Mouse (Mus musculus) left cerebral cortex, postnatal 4 days (tissue): Measurements from ENCODE around the gene Bricd5. TPM values are rescaled to one million over a fixed set of nuclear protein-coding genes. Genes with fewer than 3 reads are reported as not detected.
A peak's percentile ranks its signal among the peaks of the same experiment; 100 is the strongest.
"Not testable (repeated sequence)": the region's sequence is repeated elsewhere in the genome, so short reads cannot be mapped to it uniquely, and the experiment has no call there.

Experiments
- DNase-seq: peaks from one replicate; pipeline ENCODE4 v3.0.0-alpha.2; 2022
- intact Hi-C: fragments of 180-260 bp; cut with DNase I; formaldehyde crosslinking; loops from one replicate; pipeline ENCODE4 v1.15.1; 2025
- total RNA-seq, 2 experiments: library from RNA; stranded (reverse); gene quantifications; 2 replicates each; pipeline ENCODE4 v1.2.3; 2021

The Bricd5 gene
- under 1 TPM; 0.54 to 0.92 TPM for total RNA-seq

DNA sequence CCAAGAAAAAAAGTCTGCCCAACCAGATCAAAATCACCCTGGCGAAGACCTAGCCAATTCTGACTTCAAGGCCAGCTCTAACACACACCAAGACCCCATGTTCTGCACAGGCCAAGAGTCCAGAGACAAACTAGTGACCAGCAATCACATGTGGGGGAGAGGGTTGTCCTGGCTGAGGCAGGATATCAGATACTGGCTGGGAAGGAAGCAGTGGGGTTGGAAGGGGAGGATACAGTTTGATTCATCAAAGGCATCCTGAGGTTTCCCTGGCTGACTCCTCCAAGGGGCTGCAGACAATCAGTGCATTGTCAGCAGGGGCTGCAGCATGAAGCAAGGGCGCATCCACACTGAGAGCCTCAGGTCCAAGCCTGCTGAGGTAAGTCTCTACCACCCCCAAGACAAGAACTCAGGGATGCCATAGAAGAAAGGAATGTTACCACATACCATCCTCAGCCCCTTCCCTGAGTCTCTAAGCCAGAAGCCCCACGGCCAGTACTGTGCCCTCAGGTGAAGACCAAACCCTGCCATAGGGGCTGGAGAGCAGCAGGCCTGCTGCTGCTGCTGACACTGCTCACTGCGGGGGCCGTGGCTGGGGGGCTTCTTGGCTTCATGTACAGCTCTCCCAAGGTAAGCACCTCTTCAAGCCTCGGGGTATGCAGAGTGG lies at the start of gene Bricd5:
Gene Bricd5, plus strand, starts transcription at position 273 of the 664 bp plus-strand sequence.
- DNase-seq, result no peak
- intact Hi-C loops, result no loop called here

DNA sequence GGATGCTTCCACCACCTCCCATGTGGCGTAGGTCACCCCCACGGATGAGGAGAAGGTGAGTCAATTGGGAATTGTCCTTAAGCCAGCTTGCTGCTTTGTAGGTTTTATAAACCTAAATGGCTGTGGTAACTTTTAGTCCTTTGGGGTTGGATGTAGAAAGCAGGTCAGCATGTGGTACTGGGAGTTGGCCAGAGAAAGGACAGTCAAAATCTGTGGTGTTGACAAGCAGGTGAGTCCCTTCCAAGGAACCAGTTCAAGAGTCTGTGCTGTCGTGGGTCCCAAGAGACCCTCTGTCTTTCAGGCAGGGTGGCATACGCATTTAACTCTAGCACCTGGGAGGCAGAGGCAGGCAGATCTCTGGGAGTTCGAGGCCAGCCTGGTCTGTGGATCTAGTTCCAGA lies 49.2 kb upstream of the Bricd5 start:
- no peak for DNase-seq
- intact Hi-C loops, result no loop called here

GRCm38 (mm10) chr17:24425326-24425725 lies 48.4 kb upstream of the Bricd5 start:
- intact Hi-C loops, DNase-seq: not testable (repeated sequence)

DNA sequence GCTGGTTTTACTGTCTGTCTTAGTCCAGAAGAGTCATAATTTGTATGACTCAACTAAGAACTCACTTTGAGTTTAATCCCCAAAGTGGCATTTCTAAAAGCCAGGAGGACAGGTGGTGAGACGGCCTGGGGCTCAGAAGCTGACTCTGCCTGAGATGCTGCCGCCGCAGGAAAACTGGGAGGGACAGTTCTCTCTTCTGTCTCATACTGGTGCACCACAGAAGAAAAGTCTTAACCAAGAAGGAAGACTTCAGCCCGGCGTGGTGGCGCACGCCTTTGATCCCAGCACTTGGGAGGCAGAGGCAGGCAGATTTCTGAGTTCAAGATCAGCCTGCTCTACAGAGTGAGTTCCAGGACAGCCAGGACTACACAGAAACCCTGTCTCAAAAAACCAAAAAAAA lies 47.8 kb upstream of the Bricd5 start:
- intact Hi-C loops, result no loop called here
- DNase-seq, result no peak

GRCm38 (mm10) chr17:24426471-24427169 lies 47.1 kb upstream of the Bricd5 start, which contains the start of gene Eci1:
Eci1 (plus strand) TSS chr17:24426641.
- peak; percentile 98 for DNase-seq
- intact Hi-C loops, result no loop called here

DNA sequence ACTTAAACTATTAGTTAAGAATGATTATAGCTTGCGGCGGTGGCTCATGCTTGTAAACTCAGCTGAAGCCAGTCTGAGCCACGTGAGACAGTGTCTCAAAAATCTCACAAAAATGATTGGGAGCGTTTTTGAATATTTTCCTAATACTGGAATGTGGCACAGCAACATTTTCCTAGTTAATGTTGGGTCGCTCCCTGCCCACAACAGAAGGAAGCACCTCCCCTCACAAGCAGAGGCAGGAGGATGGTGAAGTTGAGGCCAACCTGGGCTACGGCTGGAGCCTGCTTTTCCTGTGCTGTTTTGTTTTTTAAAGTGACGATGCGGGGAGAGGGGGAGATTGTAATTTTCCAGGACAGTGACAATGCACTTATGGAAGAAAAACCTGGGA lies 46.5 kb upstream of the Bricd5 start:
- no peak for DNase-seq
- intact Hi-C loops, result no loop called here

DNA sequence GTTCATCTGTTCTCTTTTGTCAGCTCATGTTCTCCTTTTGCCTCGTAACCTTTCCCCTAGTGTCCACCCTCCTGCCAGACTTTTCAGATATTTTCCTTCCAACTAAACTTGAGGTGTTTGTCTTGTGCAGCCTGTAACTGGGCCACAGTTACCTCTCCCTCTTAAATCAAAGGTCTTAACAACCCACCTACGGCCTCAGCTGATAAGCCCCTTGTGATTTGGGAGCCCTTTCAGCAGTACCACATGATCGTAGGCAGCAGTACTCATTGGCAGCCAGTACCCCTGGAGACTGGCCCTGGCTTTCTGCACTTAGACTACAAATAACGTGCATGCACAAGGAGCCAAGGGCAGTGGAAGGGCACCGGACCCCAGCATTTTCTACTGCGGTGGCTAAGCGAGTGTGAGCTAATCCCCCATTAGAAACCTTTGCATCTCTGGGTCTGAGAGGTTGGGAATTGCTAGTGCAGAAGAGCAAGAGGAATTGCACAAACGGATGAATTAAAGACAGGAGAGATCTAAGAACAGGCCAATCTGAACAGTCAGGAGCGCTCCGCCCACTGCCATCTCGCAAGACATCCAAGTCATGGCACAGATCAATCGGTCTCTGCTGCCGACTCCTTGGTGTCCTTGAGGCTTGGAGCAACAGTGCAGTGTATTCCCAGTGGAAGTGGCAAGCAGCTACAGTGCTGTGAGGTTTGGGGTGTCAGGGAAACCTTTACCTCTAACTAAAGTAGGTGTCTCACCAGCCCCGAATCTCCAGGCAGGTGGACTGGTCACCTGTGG lies 44.3 kb upstream of the Bricd5 start:
- no peak for DNase-seq

GRCm38 (mm10) chr17:24437016-24437415 lies 36.7 kb upstream of the Bricd5 start:
- no peak for DNase-seq

More for the DNA sequence above, 44.3 kb upstream of the Bricd5 start:
- intact Hi-C loops, result no loop called here

DNA sequence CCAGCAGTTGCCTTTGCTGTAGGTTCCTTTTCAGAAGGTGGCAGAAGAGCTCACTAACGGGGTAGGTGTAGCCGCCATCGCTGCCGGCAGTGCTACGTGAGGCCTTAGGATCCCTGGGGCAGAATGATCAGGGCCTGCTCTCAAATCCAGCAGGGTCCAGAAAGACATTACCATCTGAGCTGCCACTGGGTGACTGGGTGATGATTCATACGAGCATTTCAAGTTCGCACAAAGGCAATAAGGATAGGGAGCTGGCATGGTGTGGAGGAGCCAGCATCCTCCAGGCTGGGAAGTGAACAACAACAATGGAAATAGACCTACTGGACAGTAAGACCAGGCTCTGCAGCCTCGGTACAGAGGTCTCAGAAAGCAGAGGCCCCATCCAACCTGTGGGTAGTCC lies 33.3 kb upstream of the Bricd5 start:
- intact Hi-C loops, result no loop called here
- DNase-seq, result no peak

More at GRCm38 (mm10) chr17:24437016-24437415, 36.7 kb upstream of the Bricd5 start:
- intact Hi-C loops, result no loop called here

DNA sequence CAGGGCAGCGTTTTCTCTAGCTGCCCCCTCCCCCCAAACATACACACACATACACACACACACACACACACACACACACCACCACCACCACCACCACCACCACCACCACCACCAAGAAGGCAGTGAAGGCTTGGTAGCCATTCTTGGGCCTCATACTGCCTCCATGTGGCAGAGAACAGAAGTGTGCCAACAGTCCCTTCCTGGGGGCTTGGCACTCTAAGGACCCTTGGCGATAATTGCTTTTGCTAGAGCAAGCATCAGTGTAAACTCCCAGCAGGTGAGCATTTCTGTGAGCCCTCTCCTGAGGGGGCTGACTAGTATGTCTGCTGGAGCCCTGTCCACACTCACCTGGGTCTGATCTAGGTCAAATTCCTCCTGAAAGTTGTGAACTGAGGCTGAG lies 32.5 kb upstream of the Bricd5 start:
- DNase-seq, result no peak
- intact Hi-C loops, result no loop called here

- intact Hi-C loops, result no loop called here
These were observed 31.6 kb upstream of the Bricd5 start for GRCm38 (mm10) chr17:24442107-24442506.

DNA sequence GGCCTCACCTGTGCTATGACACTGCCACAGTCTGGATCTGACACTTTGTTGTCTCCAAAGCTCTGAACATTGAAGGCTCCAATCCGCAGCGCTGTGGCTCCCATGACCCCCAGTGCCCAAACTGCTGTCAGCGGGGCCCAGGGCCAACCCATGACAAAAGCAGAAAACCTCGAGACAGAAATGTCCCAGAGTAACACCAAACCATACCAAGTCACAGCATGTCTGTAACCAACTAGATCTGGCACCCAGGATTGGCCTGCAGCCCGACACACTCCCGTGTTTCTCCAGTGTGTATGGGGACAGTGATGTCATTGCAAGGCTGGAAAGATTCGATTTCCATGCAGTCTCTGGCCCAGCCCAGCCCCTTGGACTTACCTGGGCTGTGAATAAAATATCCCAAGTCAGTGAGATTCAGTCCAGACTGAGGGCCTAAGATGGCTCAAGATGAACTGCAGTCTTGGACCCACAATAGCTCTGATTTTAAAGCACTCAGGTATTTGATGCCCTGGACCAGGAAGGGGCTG lies 31.0 kb upstream of the Bricd5 start, which contains the start of gene Dnase1l2:
Gene Dnase1l2, minus strand, starts transcription at position 474 of the 524 bp plus-strand sequence.
- no peak for DNase-seq
- intact Hi-C loops, result no loop called here

More at GRCm38 (mm10) chr17:24442107-24442506, 31.6 kb upstream of the Bricd5 start:
- DNase-seq, result no peak

GRCm38 (mm10) chr17:24443409-24443808 lies 30.3 kb upstream of the Bricd5 start:
- intact Hi-C loops, result no loop called here
- no peak for DNase-seq

DNA sequence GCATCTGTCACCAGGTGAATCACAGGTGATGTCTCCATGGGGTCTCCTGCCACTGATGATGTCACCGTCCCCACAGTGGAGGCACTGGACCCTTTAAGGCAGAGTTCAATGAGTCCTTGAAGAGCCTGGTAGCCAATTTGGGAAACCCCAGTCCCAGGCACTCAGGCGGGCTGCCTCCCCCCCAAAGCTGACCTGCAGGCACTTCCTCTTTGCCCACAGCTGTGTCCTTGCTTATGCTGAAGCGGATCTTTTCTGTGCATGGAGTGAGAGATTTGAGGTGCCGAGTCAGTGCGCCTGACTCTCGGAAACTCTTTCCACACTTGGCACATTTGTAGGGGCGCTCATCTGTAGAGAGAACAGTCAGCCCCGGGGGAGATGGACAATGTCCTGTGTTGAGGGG lies 27.1 kb upstream of the Bricd5 start:
- no peak for DNase-seq
- intact Hi-C loops, result no loop called here

- DNase-seq, result no peak
- intact Hi-C loops, result no loop called here
These were observed 24.2 kb upstream of the Bricd5 start for GRCm38 (mm10) chr17:24449507-24449906.

DNA sequence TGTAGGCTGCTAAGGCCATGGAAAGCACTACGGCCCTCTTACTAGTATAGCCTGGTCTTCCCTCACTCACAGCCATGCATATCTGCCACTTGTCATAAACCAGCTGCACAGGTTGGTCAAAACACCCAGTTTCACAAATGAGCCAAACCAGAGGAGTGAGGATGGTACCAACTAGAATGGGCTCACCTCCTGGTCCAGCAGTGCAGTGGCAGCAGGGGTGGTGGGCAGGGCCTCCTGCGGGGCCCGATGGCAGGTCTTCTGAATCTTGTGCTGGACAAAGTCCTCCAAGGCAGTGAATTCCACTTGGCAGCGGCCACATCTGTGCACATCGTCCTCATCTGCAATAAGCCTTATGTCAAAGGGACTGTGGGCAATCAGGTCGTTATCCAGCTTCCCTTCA lies 22.5 kb upstream of the Bricd5 start:
- DNase-seq, result no peak
- intact Hi-C loops, result no loop called here

- intact Hi-C loops, result no loop called here
- DNase-seq, result no peak
These were observed 20.3 kb upstream of the Bricd5 start for GRCm38 (mm10) chr17:24453372-24453771.

DNA sequence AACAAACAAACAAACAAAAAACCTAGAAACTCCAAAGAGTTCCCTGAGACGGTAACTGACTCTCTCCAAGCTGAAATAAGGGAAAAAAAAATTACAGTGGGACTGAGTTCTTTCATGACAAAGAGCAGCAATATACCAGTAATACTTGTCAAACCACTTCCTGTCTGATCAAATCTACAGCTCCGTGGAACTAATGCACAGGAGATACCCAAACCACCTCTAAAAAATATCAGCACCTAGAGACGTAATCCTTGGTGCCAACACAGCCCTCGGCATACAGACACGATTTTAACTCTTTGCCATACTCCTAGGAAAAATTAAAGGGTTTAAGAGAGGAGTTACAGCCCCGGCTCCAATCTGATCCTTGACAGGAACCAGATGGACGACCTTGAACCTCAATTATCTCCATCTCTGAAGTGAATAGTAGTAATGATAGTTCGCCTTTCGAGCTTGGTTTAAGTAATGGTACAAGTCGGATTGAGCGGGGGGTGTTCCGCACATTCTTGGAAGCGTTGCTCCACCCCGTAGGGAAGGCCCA lies 19.4 kb upstream of the Bricd5 start:
- intact Hi-C loops, result no loop called here
- no peak for DNase-seq

- intact Hi-C loops, result no loop called here
- DNase-seq, result peak; percentile 99
These were observed 18.7 kb upstream of the Bricd5 start for GRCm38 (mm10) chr17:24454756-24455522.
